In genomic region chr1:179477157-179477902, GRCm38 (mm10) we compare ENCODE assay signal across 8 mouse cellular contexts. TPM values are rescaled to one million over a fixed set of nuclear protein-coding genes. Genes with fewer than 3 reads are reported as not detected.
A peak's percentile ranks its signal among the peaks of the same experiment; 100 is the strongest.
DNase-seq lines count a peak whose midpoint lies in the region; ATAC-seq and TF ChIP-seq lines count a peak whose summit lies in the region.

No protein-coding gene starts in this region.

- TF ChIP-seq RAD21 in CH12.LX (IDR thresholded peaks at IDR 0.05; ENCODE audit: low read depth, low read length): peak; percentile 94

- dilution Hi-C loops in CH12.LX (cut with MboI; ENCODE audit: extremely low pct_ligation_motif_present, extremely low pct_unique_long_range_greater_than_20kb, low sequenced_read_pairs): no loop called here

- H3K4me3 ChIP-seq in CH12.LX (replicated peaks in 1 of 3; ENCODE audit: low read depth in 2 of 3, low read length in 2 of 3, poor library complexity in 1 of 3): no peak overlapping the region
- no peak overlapping the region for H3K4me3 ChIP-seq in forebrain, embryonic 16.5 days (replicated peaks; ENCODE audit: low read length)
- no peak overlapping the region for H3K4me3 ChIP-seq in kidney, adult 2 months (ENCODE audit: insufficient read depth, low read depth, low read length)
- H3K4me3 ChIP-seq in limb, embryonic 13.5 days: no peak overlapping the region

- no peak for TF ChIP-seq EP300 in CH12.LX (IDR thresholded peaks at IDR 0.05; ENCODE audit: low read length)

- H3K4me1 ChIP-seq in CH12.LX (ENCODE audit: control insufficient read depth in 1 of 2, insufficient read depth in 2 of 2): no peaks in the 10 kb centered on the region
- H3K4me1 ChIP-seq in forebrain, embryonic 16.5 days (replicated peaks; ENCODE audit: control insufficient read depth, insufficient read depth, low read length): no peaks in the 10 kb centered on the region
- H3K4me1 ChIP-seq in kidney, adult 2 months (ENCODE audit: control insufficient read depth, insufficient read depth, low read length): no peaks in the 10 kb centered on the region
- peaks cover 6% of the 10 kb centered on the region for H3K4me1 ChIP-seq in limb, embryonic 13.5 days

- no peak overlapping the region for H3K4me2 ChIP-seq in CH12.LX (ENCODE audit: insufficient read depth, low read depth, poor library complexity, severe bottlenecking)
- no peak overlapping the region for H3K4me2 ChIP-seq in forebrain, embryonic 16.5 days (ENCODE audit: low read length)
- H3K4me2 ChIP-seq in limb, embryonic 13.5 days (replicated peaks): no peak overlapping the region

- H3K9ac ChIP-seq in CH12.LX (ENCODE audit: insufficient read depth, low read depth): no peak overlapping the region
- H3K9ac ChIP-seq in forebrain, embryonic 16.5 days (replicated peaks; ENCODE audit: low read depth, low read length): no peak overlapping the region
- no peak overlapping the region for H3K9ac ChIP-seq in limb, embryonic 13.5 days

- no peak for TF ChIP-seq POLR2A in CH12.LX (IDR thresholded peaks at IDR 0.05; ENCODE audit: low read depth, low read length)
- TF ChIP-seq POLR2A in kidney, adult 2 months (IDR thresholded peaks at IDR 0.05; ENCODE audit: low read depth, low read length): no peak

- H3K27ac ChIP-seq in CH12.LX (ENCODE audit: insufficient read depth, low read depth): no peak overlapping the region
- H3K27ac ChIP-seq in forebrain, embryonic 16.5 days (ENCODE audit: low read length): no peak overlapping the region
- no peak overlapping the region for H3K27ac ChIP-seq in kidney, adult 2 months (ENCODE audit: insufficient read depth, low read depth, low read length)
- no peak overlapping the region for H3K27ac ChIP-seq in limb, embryonic 13.5 days

- H3K79me2 ChIP-seq in CH12.LX (replicated peaks; ENCODE audit: control insufficient read depth, extremely low read depth, insufficient read depth, poor library complexity, severe bottlenecking): no peaks in the 10 kb centered on the region

- H3K27me3 ChIP-seq in CH12.LX (replicated peaks): no peaks in the 10 kb centered on the region
- no peaks in the 10 kb centered on the region for H3K27me3 ChIP-seq in forebrain, embryonic 16.5 days (replicated peaks; ENCODE audit: control insufficient read depth, insufficient read depth, low read length)
- H3K27me3 ChIP-seq in kidney, adult 2 months (replicated peaks; ENCODE audit: control insufficient read depth, insufficient read depth, low read length): no peaks in the 10 kb centered on the region
- peaks cover 11% of the 10 kb centered on the region for H3K27me3 ChIP-seq in limb, embryonic 13.5 days

- TF ChIP-seq CTCF in CH12.LX (conservative IDR thresholded peaks at IDR 0.05 in 1 of 2, IDR thresholded peaks at IDR 0.05 in 1 of 2; ENCODE audit: low read depth in 2 of 2, low read length in 2 of 2): peak; percentile 88 to 92
- TF ChIP-seq CTCF in kidney, adult 2 months (conservative IDR thresholded peaks at IDR 0.05; ENCODE audit: insufficient read depth, insufficient read length, low read depth, low read length): no peak

- ATAC-seq in forebrain, embryonic 16.5 days: peak; percentile 87
- ATAC-seq in limb, embryonic 13.5 days (ENCODE audit: low FRiP score, low read depth): peak; percentile 70; the same call in 1 of the 2 replicates

- H3K36me3 ChIP-seq in CH12.LX (replicated peaks in 1 of 2; ENCODE audit: control insufficient read depth in 1 of 2, insufficient read depth in 1 of 2, low read length in 1 of 2): peaks cover 0 to 13% of the 10 kb centered on the region in 2 experiments
- H3K36me3 ChIP-seq in forebrain, embryonic 16.5 days (ENCODE audit: control insufficient read depth, insufficient read depth): no peaks in the 10 kb centered on the region
- H3K36me3 ChIP-seq in kidney, adult 2 months (ENCODE audit: control insufficient read depth, insufficient read depth, low read length): no peaks in the 10 kb centered on the region
- H3K36me3 ChIP-seq in limb, embryonic 13.5 days: peaks cover 9% of the 10 kb centered on the region; the same call in 1 of the 2 replicates

- DNase-seq in 3134 (ENCODE audit: extremely low read depth, insufficient read length, low spot score): peak; percentile 82
- DNase-seq in CH12.LX (ENCODE audit: extremely low read depth): peak; percentile 55
- peak; percentile 50 to 66 for DNase-seq in cerebellum, adult 18-20 months
- DNase-seq in kidney, adult 2 months: peak; percentile 73
- DNase-seq in neural tube, embryonic 10.5 days (ENCODE audit: extremely low spot score, low spot score): peak; percentile 46
- peak; percentile 38 for DNase-seq in yolk sac, embryonic 10.5 days (ENCODE audit: low spot score)

- WGBS in forebrain, embryonic 16.5 days: 64% methylated on average over 5 of the region's 5 CpGs
- WGBS in kidney, adult 2 months: 71% methylated on average over 5 of the region's 5 CpGs
- 75% methylated on average over 5 of the region's 5 CpGs for WGBS in limb, embryonic 13.5 days

- H3K9me3 ChIP-seq in CH12.LX (replicated peaks; ENCODE audit: low read length): peaks cover 7% of the 10 kb centered on the region
- H3K9me3 ChIP-seq in forebrain, embryonic 16.5 days (ENCODE audit: control insufficient read depth, low read length): no peaks in the 10 kb centered on the region
- H3K9me3 ChIP-seq in limb, embryonic 13.5 days: peaks cover 10% of the 10 kb centered on the region

- in situ Hi-C loops in CH12.LX (cut with MboI; ENCODE audit: low pct_ligation_motif_present, low pct_unique_long_range_greater_than_20kb, low sequenced_read_pairs): no loop called here

TF ChIP-seq in CH12.LX, 34 proteins besides CTCF, POLR2A, EP300 and RAD21:
- TF ChIP-seq KAT2A (IDR thresholded peaks at IDR 0.05; ENCODE audit: insufficient replicate concordance, low read length) (no peak), ZC3H11A (IDR thresholded peaks at IDR 0.05; ENCODE audit: low read depth, low read length) (0 out of 2 replicates have a peak, but pooled peaks have one; percentile 3), SMC3 (IDR thresholded peaks at IDR 0.05; ENCODE audit: low read depth, low read length) (peak; percentile 57), USF2 (conservative IDR thresholded peaks at IDR 0.05; ENCODE audit: low read depth, low read length) (no peak)

RNA-seq across cellular contexts. Expression of gene Smyd3, which starts 40.5 kb away (rescaled TPM):
- total RNA-seq in CH12.LX (2012; rRNA removed): 10.5 and 11.4 TPM in 2 replicates
- total RNA-seq in CH12.LX (2014; rRNA removed): 12.5 and 14.5 TPM in 2 replicates
- polyA plus RNA-seq in CH12.LX (2012; ENCODE audit: insufficient read length, low read depth): 11.6 and 11.8 TPM in 2 replicates
- 29.3 and 29.4 TPM in 2 replicates for polyA plus RNA-seq in forebrain, embryonic 16.5 days (2015; fragmentation: Nextera tagmentation; extraction: Ambion mirVana)
- 4.0 and 5.2 TPM in 2 replicates for polyA plus RNA-seq in kidney, adult 2 months (2012; rRNA removed)
- 21.7 and 22.1 TPM in 2 replicates for polyA plus RNA-seq in limb, embryonic 13.5 days (2015; fragmentation: Nextera tagmentation; extraction: Ambion mirVana)
